Mouse (Mus musculus) T-cell, adult 2 months (primary cell): ENCODE measurements around the gene Ppp3ca.
"Not testable (repeated sequence)": the region's sequence is repeated elsewhere in the genome, so short reads cannot be mapped to it uniquely, and the experiment has no call there.

Experiments used
- DNase-seq: peaks from one replicate; pipeline ENCODE4 v3.0.0; 2022; ENCODE audit warnings: low spot score

Ppp3ca gene

GRCm38 (mm10) chr3:136688101-136688586 lies 18.2 kb downstream of the Ppp3ca start:
- DNase-seq, result peak; percentile 77

GRCm38 (mm10) chr3:136689793-136690543 lies 20.0 kb downstream of the Ppp3ca start:
- no peak for DNase-seq

- no peak for DNase-seq
Measured at GRCm38 (mm10) chr3:136691984-136692383, 22.1 kb downstream of the Ppp3ca start.

- DNase-seq, result no peak
Measured at GRCm38 (mm10) chr3:136693547-136693946, 23.6 kb downstream of the Ppp3ca start.

- peak; percentile 28 for DNase-seq
Measured at GRCm38 (mm10) chr3:136697626-136698191, 27.8 kb downstream of the Ppp3ca start.

- not testable (repeated sequence) for DNase-seq
Measured at GRCm38 (mm10) chr3:136699711-136700110, 29.8 kb downstream of the Ppp3ca start.

- DNase-seq, result peak; percentile 11
Measured at GRCm38 (mm10) chr3:136700447-136701009, 30.6 kb downstream of the Ppp3ca start.

- DNase-seq, result no peak
Measured at GRCm38 (mm10) chr3:136702861-136703260, 32.9 kb downstream of the Ppp3ca start.

- DNase-seq, result no peak
Measured at GRCm38 (mm10) chr3:136704515-136705247, 34.8 kb downstream of the Ppp3ca start.

GRCm38 (mm10) chr3:136706048-136706447 lies 36.1 kb downstream of the Ppp3ca start:
- DNase-seq, result no peak

GRCm38 (mm10) chr3:136706771-136707170 lies 36.8 kb downstream of the Ppp3ca start:
- no peak for DNase-seq

- DNase-seq, result no peak
Measured at GRCm38 (mm10) chr3:136707222-136708019, 37.5 kb downstream of the Ppp3ca start.

GRCm38 (mm10) chr3:136708230-136708629 lies 38.3 kb downstream of the Ppp3ca start:
- no peak for DNase-seq

- no peak for DNase-seq
Measured at GRCm38 (mm10) chr3:136710310-136710906, 40.5 kb downstream of the Ppp3ca start.

- no peak for DNase-seq
Measured at GRCm38 (mm10) chr3:136714307-136715039, 44.5 kb downstream of the Ppp3ca start.

GRCm38 (mm10) chr3:136716247-136716646 lies 46.3 kb downstream of the Ppp3ca start:
- DNase-seq, result no peak

- DNase-seq, result no peak
Measured at GRCm38 (mm10) chr3:136718412-136718811, 48.5 kb downstream of the Ppp3ca start.

GRCm38 (mm10) chr3:136721241-136721640 lies 51.3 kb downstream of the Ppp3ca start:
- DNase-seq, result no peak

GRCm38 (mm10) chr3:136721804-136722427 lies 52.0 kb downstream of the Ppp3ca start:
- no peak for DNase-seq

GRCm38 (mm10) chr3:136722493-136722892 lies 52.6 kb downstream of the Ppp3ca start:
- DNase-seq, result no peak
